Mouse (Mus musculus) layer of hippocampus, adult 9-10 months (tissue): ENCODE measurements around the gene Rps12.
"Not testable (repeated sequence)": the region's sequence is repeated elsewhere in the genome, so short reads cannot be mapped to it uniquely, and the experiment has no call there.

Source experiments
- DNase-seq: peaks from one replicate; pipeline ENCODE4 v3.0.0; 2022; ENCODE audit warnings: low spot score

The Rps12 gene

DNA sequence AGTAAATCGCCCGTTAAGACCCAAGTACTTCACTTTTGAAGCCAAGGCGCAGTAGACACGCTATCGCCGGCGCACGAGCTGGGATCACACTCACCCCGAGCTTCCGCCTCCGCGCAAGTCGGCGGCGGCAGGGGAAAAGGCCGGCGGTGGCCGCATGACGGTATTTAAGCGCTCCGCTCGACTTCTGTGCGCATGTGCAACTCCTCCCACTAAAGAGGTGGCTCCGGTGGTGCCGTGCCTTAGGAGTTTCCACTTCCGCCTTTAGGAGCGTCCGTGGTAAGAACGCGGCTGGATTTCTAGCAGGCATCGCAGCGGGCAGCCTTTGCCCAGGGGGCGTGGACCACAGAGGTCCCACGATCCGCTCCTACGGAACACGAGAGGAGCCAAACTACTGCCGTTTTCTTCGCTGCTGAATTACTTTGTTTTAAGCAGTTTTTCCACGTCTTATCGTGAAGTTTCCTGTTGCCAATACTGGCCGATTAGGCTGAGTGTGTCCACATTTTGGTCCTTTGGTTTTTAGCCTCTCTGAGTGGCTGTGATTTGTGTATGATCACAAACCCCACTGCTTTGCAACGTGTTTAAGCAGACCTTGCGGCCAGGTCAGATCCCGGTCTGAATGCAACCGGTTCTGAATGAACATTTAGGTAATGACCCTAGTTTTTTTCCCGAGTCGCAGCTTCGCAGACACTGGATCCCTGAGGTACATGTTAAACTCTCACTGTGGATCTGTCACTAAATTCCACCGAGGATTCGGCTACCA, at the start of gene Rps12:
Gene Rps12, minus strand, starts transcription at position 214 of the 760 bp plus-strand sequence.
- peak; percentile 99 for DNase-seq

DNA sequence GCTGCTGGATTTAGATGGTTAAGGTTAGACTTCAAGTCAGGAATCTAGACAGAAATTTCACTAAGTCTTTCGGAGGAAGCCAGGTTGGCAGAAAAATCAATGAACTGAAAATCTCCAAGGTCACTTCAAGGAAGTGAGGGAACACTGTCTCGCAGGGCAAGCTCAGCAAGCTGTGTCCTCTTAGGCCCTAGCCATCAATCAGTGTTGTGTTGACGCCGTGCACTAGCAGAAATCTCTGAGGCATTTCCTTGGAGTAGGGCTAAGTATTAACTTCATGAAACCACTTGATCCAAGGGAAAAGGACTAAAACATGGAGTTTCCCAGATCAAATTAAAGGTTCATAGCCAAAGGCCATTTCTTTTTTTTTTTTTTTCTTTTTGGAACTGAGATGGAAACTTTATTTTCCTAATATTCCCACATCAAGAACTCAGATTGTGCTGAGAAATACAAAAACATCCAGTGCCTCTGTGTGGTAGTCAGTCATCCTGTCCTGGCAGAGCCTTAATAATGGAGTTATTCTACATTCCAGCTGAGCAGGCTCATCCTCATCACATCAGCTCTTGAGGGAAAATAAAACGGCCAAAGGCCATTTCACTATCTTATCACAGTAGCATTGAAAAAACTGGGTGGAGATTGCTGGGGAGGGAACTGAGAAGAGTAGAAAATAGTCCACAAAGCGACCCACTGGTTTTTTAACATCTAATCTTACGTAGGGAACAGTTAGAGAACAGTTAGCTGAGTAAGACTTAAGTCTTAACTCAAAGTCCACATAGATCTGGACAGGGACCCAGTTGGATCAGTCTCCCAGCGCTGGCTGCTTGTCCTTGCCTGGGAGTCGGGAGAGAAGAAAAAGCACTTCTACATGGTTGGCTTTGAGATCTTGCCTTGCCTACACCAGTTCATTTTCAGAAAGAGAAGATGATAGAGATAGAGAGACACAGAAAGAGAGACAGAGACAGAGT, 49.2 kb upstream of the Rps12 start:
- DNase-seq: no peak

DNA sequence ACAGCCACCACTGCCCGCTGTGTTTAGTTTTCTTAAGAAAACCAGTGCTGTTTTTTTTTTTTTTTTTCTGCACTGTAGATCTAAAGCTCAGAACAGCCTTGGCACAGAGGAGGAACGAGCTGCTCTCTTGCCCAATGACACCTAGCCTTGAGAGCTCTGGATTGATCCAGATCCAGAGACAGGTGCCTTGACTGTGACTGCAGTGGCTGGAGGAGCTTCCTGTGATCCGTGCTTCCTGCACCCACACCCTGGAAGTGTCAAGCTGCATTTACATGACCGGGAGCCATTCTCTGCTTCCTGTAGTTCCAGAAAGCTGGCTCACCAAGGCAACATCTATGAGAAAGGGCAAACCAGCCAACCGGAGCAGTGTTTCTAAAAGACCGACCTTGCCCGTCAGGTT, 39.4 kb upstream of the Rps12 start:
- no peak for DNase-seq

DNA sequence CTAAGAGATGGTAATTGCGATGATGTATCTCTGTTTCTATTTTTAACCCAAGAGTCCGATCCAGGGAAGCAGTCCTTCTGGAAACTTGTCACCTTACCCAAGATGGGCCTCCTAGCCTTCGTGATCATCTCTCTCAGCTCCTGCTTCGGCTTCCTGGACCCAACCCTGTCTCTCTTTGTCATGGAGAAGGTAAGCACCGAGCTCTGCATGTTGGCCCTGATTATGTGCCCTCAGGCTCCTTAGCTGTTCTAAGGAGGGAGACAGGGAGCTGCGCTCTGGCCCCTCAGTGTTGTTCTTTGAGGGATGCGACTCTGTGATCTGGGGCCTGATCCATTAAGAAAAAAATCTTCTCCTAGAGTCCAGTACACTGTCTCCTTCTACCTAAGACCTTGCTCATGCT, 29.2 kb upstream of the Rps12 start:
- DNase-seq: no peak

DNA sequence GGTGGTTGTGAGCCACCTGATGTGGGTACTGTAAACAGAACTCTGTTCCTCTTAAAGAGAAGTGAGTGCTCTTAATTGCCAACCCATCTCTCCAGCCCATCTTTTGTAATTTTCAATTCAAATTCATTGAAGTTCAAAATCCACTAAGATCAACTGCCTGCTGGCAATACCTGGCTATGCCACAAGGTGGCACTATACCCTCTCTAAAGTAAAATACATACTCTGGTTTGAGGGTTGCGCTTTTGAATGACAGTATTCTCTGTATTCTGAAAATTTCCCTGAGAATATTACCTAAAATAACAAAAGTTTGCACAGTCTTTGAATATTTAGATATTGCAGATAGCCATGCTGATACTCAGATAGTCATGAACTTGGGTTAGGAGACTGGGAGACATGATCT, 28.1 kb upstream of the Rps12 start:
- DNase-seq: peak; percentile 77

DNA sequence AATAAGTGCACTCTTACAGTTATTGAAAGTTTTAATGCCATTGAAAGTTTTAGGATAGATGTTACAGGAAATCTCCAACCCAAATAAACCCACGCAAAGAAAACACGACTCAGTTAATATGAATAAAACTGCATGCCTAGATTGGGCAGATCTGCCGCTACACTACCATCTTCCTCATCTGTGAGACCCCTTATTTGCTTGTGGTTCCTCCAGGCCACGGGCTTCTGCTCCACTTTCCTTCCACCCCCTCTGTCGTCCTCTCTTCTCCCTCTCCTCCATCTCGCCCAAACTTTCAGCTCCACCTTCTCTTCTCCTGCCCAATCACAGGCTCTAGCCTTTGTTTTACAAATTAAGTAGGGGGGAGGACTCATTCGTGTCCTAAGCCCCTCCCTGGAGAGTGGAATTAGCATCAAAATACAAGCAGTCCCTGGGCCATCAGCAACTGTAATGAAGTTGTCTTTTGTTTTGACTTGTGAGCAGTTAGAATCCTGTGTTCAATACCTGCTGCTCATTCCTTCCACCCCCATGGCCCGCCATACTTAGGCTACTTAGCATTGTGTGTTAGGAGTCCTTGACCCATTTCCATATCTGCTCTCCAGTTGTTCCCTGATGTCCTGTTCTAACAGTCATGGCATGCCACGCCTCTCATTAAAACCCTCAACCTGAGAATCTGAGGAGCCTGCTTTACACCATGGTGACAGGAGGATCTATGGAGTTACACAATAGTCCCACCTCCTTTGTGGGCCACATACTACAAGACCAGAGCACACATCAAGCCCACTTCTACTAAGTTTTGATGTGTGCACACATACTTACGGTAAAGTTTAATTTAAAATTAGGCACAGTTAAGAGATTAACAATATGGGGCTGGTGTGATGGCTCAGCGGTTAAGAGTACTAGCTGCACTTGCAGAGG, 26.0 kb upstream of the Rps12 start:
- DNase-seq: no peak

DNA sequence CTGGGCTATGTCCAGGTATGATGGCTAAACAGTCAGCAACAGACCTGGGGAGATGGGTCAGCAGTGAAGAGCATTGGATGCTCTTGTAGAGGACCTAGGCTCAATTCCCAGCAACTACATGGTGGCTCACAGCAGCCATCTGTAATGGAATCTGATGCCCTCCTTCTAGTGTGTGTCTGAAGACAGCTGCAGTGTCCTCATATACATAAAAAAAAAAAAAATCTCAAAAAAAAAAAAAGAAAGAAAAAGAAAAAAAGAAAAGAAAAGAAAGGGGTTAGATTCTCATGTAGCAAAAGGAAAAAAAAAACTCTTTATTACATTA, 25.3 kb upstream of the Rps12 start:
- no peak for DNase-seq

DNA sequence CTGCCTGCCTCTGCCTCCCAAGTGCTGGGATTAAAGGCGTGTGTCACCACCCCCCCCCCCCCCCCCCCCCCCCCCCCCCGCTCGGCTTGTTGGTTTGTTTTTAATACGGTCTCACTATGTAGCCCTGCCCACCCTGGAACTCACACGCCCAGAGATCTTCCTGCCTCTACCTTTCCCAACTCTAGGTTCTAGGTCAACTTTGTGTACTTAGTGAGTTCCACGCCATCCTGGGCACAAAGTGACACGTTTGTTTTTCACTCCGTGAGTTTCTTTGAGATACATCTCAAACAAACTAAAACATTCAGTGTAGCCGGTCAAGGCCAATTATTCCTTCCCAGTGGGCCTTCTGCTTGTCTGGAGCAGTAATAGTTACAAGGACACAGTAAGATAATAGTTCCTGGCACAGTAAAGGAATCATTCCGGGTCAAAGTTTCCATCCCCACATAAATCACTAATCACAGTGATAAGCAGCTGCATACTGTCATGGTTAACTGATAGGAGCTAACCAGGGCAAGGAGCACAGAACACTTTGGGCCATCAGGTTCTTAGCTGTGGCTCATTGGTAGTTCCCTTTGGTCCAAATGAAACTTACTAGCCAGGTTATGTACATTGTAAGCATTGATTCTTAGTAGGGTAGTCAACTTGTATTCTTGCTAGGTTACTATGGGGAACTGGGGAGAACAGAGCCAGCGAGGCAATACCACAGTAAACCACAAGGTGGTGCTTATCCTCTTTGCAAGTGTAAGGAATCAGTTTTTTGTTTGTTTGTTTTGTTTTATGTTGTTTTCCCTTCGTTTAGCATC, 24.8 kb upstream of the Rps12 start:
- DNase-seq: peak; percentile 41

DNA sequence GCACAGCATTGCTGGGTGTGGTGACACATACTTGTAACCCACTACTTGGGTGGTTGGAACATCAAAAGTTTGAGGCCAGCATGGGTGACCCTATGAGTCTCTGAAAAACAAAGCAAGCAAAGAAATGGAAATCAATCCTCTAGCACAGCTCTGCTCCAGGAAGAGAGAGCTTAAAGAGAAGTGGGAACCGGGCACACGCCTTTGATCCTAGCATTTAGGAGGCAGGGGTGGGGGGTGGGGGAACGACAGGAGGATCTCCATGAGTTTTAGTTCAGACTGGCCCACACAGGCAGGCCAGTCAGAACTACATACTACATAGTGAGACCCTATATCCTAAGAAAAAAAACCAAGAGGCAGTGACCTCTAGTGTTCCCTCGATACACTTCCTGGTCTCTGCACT, 19.1 kb upstream of the Rps12 start:
- DNase-seq: no peak

DNA sequence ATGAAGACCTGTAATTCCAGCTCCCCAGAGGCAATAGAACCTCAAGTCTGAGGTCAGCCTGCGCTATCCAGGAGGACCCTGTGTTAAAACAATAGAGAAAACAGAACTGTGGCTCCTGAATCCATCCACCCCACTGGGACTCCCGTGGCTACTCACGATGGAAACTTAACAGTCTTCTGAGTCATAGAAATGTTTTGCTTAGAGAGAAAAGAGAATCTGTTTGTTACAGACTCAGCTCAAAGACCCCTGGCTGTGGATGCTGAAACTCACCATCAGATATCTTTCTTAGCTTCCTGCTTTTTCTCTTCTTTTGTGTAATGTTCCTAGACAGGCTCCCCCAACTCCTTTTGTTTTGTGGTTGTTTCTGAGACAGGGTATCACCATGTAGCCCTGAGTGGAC, 17.6 kb upstream of the Rps12 start:
- no peak for DNase-seq

DNA sequence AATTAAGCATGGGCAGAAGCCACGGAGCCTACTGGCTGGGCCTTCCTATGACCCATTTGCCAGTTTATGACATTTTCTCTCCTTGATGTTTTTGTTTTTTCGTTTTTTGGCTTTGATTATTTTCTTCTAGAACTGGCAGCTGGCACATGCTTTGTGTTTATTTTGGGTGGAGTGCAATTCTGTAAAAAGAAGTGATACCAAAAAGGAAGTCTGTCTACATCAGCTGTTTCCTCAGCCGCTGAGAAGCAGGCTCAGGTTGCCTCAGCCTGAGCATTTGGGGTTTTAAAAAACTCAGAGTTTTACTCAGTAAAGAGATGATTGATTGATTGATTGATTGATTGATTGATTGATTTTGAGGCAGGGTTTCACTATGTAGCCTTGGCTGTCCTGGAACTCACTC, 15.8 kb upstream of the Rps12 start:
- DNase-seq: no peak

DNA sequence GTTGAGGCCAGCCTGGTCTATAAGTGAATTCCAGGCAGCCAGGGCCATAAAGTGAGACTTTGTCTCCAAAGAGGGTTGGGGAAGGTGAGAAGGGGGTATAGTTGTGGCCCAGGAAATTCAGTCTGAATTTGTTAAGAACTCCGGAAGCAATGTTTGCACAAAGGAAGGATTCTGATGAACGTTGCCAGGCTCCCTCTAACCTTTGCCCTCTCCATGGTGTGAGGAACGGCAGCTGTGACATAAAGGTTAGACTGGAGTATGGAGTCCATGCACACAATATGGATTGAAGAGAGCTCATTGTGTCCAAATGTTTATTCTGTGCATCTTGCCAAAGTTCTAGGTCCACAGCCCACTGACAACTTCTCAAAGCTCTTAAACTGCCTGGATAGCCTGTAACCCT, 12.9 kb upstream of the Rps12 start:
- no peak for DNase-seq

DNA sequence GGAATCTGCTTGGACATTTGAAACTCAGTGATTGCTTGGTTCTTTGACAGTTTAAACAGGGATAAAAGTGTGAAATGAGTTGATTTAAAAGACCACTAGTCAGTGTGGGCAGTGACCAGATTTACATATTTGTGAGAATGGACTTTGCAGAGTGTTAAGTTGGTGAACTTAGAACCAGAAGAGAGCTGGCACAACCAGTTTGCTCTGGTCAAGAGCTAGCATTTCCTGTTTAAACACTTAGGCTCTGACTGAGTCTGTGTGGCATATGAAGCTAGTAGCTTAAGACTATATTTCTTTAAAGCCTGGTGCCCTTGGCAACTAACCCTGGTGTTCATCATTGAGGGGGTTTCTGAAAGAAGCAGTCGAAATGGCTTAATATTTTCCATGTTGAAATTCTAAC, 11.1 kb upstream of the Rps12 start:
- no peak for DNase-seq

DNA sequence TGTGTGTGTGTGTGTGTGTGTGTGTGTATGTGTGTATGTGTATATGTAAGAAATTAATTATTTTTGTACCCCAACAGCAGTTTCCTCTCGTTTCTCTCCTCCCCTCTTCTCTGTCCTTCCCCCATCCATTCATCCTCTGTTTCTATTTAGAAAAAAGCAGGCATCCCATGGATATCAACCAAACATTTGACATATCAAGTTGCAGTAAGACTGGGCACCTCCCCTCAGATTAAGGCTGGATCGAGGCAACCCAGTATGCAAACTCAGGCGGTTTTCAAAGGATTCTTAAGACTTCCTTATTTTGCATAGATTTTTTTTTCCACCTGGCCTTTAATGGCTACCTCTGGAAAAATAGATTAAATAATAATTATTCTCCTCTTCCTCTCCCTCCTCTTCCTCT, 10.5 kb upstream of the Rps12 start:
- DNase-seq: no peak

DNA sequence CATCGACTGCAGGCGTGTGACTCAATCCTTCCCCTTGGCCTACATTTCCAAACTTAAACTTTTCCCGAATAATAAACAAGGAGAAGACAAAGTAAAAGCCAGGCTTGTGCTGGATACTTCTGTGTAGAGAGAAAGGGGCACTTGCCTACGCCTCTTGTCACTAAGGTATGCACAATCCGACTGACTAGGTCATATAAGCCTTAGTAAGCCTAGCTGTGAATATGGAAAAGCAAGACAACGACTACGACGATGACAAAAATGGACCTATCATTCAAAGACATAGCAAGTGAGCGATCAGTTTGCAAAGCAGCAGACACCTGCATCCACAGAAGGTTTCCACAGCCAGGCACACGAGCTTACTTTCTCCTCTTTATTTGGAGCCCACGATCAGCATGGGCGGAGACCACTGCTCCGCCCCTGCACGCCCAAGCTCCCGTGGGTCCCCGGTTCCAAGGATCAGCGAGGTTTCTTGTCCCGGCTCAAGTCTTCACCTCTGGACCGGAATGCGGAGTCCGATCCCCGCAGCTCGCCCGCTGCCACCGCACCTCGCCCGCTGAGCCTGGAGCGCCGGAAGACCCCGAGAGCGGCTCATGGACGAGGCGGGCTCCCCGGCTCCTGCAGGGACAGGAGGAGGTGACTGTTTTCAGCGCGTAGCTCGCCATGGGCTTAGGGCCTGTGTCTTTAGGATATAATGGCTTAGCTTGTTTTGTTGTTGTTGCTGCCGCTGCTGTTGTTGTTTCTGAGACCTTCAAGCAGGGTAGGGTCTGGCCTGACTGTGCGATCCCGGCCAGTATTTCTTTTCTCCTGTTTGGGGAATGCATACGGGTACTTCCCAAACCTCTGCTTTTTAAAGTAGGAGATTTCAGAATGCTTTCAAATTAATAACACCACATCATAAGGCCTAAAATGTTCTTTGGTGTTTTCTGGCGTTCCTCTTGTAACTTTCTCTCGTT, 9.8 kb upstream of the Rps12 start, which contains the start of gene Slc18b1:
Gene Slc18b1, plus strand, starts transcription at position 436 of the 953 bp plus-strand sequence.
- no peak for DNase-seq

DNA sequence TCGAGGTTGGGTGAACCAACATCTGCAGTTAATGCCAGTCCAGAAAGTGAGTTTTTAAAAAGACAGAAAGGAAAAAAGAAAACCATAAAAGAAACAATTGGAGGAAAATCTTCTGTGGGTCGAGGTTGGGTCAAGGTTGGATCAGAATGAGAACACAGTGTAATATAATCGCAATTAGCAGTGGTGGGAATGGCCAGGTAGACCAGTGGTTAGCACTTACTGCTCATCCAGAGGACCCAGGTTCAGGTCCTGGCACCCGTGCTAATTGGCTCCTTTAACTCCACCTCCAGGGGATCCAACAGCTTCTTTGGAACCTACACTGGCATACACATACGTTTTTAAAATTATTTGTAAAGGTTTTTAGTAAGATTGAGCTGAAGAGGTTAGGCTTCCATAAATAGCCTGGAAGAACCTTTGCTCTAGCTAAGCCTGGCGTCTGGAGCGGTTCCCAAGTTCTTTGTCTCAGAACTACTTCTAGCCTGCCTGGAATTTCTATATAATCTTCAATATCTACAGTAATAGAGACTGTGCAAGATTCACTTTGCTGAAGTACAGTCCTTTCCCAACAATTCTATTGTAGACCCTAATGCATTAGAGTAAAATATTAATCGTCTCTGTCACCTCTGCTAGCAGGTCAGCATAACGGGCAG, 8.9 kb upstream of the Rps12 start:
- no peak for DNase-seq

DNA sequence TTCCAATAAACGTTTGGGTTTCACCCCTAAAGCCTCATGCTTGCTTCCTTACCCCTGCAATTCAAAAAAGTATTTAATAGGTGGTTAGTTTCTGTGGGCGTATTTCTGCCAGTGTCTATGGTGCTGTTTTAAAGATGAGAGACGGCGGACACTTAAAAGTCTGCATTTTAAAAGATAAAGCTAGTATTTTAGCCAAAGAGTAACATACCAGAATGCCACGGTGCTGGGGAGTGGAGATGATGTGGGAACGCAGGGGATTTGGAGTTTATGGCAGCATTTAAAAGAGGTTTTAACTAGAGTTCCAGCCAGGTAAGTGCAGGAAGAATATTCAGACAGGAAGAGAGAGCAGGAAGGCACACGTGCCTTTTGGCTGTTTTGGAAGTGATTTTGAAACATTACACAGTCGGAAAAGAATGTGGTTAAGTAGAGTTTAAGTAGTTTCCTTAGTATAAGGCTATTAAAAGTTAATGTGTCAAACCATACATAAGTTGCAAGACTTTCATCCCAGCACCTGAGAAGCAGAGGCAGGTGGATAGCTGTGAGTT, 1.1 kb upstream of the Rps12 start:
- DNase-seq: no peak

DNA sequence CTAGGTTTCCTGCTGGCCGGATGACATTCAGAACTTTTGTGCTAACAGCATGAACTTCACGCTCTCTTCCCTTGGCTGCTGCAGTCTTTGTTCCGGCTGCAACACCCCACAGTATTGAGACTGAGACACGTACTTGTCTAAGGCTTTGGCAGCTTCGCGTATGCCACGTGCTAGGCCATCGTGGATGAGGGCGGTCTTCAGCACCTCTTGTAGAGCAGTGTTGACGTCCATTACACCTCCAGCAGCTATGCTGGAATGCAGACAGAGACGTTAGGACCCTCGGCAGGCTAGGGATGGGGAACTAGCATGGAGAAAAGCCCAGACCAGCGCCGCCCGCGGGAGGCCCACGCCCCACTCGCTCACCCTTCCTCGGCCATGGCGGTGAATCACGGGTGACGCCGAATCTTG, 440 bp downstream of the Rps12 start:
- DNase-seq: not testable (repeated sequence)

DNA sequence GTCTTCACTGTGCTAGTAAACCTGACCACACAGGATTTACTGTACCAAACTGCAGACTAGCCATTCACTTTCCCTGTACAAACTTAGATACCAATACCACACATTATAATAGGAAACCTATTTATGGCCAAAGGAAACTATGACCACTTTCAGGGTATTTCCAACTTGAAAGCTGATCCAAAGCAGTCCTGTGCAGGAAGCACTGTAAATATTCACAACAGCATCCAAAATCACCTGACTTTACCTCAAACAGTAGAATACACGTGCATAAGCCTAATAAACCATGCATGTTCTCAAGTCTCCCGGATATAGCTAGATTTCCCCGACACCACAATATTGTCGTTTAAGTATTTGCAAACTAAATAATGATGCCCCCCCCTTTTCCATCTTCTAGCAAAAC, 1.0 kb downstream of the Rps12 start:
- DNase-seq: no peak
